Mouse (Mus musculus) lung, postnatal 4 days (tissue): Measurements from ENCODE around the gene Fam71f1.
A peak's percentile ranks its signal among the peaks of the same experiment; 100 is the strongest.

Source experiments
- DNase-seq, 2 experiments: peaks; one replicate each; pipeline ENCODE4 v3.0.0; 2021

The Fam71f1 gene

DNA sequence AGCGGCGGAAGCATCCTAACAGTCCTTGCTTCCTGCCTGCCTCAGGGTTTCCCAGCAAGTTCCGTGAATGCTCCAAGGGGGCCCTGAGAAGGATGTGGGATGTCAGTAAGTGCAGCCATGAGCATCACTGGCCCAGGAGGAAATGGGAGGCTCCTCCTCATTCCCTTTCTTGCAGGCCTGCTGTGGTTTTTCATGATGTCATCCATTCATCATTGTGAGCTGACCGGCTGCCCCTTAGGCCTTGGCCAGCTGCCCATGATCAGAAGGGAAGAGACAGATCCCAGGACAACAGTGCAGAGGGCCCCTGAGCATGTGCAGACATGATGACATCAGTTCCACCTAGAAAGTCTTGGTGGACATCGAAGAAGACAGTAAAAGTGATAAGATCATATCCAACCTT is at the start of gene Fam71f1:
TSS of gene Fam71f1 (plus strand) at position 262 of the 400 bp plus-strand sequence.
- peak; percentile 73 to 84 for DNase-seq

DNA sequence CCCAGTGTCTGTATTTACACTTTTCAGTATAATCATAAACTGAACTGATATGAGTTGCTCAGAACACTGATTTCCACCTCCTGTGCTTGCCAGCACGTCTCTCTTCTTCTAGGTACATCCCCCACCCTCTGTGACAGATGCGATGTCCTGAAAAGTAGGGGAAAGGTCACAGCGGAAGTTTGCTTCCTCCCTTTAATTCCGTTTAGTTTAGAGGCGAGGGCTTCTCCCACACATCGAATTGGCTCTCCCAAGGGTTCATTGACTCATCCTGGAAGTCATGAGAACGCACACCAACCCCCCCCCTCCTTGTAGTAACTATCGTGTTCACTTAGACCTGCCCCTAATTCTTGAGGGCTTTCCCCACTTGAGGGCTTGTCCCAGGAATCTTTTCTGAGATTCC is 48.0 kb upstream of the Fam71f1 start:
- peak; percentile 38 to 58 for DNase-seq

DNA sequence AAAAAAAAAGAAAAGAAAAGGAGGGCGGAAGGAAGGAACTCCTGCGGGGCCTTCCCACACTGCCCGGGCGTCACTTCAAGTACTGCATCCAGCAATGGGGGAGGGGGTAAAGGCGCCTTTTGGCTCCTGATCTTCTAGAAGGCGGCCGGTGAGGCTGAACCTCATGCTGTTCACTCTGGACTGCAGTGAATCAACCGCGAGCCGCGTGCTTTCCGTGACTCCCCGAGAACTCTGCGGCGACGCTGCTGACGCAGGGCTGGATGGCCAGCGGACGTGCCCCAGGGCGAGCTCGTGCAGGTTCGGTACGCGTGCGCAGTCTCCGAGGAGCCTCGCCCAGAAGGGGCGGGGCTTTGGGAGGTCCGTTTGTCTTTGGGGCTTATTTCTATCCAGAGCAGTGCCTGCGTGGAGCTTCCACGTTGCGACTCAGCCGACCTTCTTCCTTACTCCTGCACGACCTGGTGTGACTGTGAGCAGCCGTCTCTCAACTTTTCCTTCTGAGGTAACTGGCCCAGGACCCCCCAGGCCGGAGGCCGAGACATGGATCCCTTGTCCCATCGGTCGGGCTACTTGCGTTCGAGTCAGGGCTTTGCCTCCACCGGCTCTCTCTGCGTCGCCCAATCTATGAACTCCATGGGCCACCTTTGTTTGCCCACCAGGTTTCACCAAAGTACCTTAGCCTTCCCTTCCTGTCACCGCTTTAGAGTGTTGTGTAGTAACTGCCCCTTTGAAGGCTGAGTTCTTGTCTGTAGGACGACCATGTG is 46.4 kb upstream of the Fam71f1 start, which contains the start of gene Hilpda:
TSS of gene Hilpda (plus strand) at position 177 of the 761 bp plus-strand sequence.
- peak; percentile 93 to 95 for DNase-seq

DNA sequence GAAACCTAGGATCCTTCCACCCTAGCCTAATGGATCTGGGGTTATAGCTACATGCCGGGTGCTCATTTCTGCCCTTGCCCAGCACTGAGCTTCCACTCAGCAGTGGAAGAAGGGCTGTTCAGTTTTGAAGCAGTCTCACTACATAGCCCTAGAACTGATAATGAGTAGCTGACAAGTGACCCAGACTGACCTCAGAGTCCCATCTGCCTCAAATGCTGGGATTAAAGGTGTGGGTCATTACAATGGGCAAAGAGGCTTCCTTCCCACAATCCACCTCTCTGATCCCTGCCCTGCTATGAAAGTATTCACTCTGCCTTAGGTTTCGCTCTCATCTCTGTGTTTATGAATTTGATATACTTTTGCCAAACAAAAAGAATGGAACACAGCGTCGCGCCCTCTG is 42.2 kb upstream of the Fam71f1 start:
- DNase-seq, result no peak

DNA sequence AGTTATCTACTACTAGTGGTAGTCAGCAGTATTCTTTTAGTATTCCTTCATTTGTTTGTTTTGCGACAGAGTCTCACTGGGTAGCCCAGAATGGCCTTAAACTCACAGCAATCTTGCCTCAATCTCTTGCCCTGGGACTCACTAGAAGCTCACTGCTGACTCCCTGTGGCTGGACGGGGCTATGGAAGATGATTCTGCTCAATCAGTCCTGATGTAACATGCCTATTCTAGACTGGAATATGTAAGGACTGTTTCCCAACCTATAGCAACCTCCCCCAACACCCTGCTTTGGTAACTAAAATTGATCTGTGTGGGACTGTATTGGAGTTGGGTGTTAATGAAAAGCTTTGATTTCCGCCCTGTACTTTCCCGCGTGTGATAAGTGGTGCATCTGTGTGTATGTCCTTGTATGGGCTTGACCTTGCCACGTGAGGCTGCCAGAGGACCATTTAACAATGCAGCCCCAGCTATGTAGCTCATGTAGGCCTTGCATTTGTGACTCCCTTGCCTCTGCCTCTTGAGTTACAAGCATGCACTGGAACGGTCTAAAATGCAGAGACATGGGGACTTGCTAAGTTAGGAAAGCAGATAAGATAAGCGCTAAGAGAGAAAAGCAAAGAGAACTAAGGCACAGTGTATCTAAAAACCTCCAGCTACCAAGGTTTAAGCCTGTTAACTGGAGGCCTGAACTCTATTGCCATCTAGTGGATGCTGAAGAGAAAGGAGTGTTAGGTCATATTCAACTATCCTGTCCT is 40.2 kb upstream of the Fam71f1 start:
- peak; percentile 47 to 64 for DNase-seq

DNA sequence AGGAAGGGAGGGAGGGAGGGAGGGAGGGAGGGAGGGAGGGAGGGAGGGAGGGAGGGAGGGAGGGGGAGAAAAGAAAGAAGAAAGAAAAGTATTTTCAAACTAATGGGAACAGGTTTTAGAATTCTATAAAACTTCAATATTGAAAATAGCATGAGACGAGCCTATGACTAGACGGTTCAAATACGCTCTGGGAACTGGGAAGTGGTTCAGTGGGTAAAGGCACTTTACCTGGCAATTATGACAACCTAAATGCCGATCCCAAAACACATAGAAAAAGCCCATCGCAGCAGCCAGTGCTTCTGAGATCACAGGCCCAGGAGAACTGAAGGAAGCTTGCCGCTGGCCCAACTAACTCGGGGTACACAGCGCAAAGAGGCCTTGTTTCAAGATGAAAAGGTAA is 39.6 kb upstream of the Fam71f1 start, which contains the start of gene Fam71f2:
TSS of gene Fam71f2 (plus strand) at position 301 of the 400 bp plus-strand sequence.
- DNase-seq, result no peak

DNA sequence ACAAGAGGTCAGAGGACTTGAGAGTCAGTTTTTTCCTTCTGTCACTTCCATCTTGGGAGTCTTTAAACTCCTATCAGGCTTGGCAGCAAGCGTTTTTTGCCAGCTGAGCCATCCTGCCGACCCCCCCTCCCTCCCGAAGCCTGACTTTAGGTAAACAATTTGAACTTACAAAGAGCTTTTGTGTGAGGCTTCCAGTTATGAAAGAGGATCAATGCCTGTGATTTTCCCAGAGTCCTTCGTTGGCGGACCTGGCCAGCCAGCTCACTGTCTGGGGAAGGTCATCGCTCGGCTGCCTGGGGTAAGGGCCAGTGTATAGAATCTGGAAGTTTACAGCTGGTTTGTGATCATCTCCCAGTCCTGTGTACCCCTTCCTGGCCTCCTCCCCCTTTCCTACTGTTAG is 38.3 kb upstream of the Fam71f1 start:
- peak in 1 of 2 experiments; percentile 57 for DNase-seq

DNA sequence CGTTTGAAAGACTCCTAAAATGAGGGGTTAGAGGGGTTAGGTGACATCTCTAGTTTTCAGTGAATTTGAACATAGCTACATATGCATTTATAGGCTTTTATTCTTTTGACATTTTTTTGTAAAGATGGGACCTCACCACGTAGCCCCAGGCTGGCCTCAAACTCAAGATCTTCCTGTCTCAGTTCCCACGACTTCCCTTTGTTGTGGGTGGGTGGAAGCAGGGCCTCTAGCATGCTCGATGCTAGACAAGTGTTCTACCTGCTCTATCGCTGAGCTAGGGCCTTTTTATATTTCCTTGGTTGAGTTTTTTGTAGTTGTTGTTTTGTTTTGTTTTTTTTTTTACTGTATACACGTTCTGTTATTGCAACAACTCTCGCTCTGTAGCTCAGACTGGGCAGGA is 32.1 kb upstream of the Fam71f1 start:
- no peak for DNase-seq

DNA sequence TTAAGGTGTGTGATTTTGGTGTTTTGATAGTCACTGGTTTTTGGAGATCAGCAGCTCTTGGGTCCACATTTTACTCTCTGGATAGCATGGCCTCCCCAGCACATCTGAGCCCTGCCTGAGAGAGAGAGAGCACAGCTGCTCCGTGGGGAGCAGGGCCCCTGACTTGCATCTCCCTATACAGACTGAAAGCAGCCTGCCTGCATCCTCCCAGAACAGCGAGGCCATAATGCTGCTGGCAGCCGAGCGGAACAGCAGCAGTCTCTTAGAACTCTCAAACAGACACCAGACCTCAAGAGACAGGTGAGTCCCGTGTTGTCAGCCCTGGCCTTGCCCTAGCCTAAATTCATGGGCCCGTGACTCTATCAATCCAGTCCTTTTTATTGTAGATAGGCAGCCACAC is 31.5 kb upstream of the Fam71f1 start:
- DNase-seq, result no peak

DNA sequence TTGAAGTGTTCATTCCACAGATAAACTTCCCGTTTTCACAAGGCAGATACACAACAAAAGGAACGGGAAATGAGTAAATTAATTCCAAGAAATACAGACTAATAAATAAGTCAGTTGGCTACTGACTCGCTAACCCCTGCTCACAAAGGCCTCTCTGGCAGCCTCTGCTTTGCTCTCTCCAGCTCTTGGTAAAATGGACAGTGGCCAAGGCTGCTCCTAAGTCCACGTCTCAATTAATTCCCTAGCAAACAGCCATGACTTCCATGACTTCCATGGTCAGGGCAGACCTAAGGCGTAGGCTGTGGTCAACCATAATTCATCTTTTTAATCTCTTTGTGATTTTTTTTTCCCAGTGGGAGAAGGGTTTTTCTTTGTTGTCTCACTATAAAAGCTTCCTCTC is 31.0 kb upstream of the Fam71f1 start:
- DNase-seq, result no peak

DNA sequence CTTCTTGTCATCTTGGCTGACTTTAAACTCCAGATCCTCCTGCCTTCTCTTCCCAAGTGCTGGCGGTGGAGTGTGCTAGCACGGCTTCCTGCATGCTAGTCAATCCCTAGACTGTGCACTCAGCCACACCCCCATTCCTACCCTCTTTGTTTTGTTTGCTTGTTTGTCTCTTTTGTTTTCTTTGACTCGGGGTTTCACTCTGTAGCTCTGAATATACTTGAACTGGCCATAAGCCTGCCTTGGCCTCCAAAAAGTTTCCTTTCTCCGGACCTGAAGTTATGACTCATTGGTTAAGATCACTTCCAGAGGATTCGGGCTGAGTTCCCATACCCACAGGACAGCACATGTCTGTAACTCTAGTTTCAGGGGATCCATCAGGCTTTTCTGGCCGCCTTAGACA is 30.3 kb upstream of the Fam71f1 start:
- DNase-seq, result no peak

DNA sequence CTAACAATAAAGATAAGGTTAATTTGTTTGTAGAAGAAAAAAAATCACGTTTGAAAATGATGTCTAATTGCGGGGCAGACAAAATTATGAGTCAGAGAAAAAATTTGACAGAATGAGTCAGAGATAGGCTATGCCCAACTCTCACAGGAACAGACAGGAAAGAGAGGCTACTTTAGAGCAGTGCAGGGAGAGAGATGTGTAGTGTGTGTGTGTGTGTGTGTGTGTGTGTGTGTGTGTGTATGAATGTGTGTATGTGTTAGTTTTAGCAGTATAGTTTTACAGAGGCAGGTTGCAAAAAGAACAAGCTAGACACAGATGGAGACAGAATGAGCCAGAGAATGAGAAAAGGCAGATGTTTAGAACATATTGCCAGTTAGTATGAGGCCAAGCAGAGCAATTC is 19.8 kb upstream of the Fam71f1 start:
- DNase-seq, result no peak

DNA sequence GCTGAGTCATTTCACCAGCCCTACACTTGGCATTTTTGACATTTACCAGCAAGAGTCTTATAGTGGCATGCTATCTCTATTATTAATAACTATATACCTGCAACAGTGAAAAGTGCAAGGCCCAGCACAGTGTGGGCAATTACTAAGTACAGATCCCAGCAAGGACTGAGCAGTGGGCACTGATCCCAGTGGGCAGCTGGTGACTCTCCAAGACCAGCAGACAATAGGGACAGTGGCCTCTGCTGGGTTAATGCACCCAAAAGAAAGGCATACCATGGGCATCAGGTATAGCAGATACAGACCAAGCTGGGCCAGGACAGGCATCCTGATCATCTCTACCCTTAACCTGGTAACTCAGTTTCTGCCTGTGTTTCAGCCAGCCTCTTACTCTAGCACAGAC is 15.7 kb upstream of the Fam71f1 start:
- DNase-seq, result no peak

DNA sequence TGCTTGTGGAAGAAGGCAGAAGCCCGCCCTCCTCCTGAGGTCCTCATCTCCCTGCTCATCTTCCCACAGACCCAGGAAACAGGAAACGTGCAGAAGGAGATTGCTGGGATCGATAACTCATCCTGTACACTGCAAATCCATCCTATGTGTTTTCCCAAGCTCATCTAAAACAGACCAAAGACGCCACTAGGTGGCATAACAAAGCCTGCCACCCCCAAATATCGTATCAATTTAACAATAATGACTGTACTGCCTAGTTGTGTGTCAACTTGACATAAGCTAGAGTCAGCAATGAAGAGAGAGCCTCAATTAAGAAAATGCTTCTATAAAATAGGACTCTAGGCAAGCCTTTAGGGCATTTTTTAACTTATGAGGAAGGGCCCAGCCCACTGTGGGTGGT is 15.2 kb upstream of the Fam71f1 start:
- DNase-seq, result no peak

DNA sequence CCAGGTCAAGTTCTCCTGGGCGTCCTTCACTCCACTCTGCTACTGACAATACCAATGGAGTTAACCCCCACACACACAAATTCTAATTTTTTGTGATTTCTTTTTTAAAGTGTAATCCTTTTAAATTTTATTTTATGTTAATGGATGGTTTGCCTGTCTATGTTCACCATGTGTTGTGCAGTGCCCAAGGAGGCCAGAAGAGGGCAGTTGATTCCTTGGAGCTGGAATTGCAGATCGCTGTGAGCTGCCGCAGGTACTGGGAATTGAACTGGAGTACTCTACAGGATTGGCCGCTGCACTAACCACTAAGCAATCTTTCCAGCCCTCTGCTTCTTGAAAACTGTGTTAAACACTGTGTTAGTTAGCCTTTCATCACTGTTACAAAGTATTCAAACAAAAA is 13.5 kb upstream of the Fam71f1 start:
- DNase-seq, result no peak

DNA sequence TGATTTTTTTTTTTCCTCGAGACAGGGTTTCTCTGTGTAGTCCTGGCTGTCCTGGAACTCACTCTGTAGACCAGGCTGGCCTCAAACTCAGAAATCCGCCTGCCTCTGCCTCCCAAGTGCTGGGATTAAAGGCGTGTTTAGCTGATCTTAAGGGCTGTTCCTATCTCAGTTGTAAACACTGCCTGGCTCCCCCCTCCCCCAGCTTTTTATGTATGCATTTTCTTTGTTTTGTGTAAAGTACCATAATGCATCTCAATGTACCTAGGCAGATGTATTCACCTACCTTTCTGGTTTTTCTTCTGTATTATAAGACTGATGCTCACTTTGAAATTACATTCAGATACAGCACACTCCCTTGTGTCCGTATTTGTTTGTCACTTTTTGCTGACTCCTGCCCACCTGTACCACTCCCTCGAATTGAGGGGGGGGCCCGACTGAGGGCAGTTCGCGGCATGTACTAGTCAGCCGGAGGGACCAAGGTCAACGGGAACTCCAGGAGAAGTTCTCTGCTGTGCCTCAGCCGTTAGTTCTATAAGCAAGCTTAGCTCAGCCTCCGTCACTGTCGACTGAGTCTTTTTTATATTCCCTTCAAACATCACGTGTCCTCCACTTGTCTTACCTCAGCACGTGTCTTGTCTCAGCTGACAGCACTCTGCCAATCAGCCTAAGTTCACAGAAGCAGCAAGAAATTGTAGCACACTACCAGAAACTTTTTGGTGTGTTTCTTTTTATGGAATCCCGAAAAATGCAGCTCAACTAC is 9.9 kb upstream of the Fam71f1 start:
- DNase-seq, result no peak

DNA sequence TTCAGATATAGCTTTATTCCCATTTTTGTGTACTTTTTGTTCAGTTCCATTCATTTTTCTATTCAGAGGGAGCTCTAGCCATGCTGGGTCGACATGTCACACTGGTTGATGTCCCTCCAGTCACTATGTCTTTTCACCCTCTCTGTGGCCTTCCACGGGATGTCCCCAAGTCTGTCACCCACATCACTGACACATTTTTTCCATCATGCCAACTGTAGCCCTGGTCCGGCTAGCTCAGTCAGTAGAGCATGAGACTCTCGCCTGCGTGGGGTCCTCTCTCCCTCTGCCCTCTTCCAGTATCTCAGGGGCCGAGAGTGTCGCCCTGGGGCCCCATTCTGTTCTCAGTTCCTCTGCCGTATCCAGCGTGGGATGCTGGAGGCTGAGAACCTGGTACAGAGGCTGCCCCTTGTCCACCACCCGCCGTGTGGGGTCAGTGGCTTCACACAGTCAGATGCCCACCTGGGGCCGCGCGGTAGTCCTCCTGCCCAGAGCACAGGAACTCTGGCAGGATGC is 5.2 kb upstream of the Fam71f1 start:
- DNase-seq, result no peak

DNA sequence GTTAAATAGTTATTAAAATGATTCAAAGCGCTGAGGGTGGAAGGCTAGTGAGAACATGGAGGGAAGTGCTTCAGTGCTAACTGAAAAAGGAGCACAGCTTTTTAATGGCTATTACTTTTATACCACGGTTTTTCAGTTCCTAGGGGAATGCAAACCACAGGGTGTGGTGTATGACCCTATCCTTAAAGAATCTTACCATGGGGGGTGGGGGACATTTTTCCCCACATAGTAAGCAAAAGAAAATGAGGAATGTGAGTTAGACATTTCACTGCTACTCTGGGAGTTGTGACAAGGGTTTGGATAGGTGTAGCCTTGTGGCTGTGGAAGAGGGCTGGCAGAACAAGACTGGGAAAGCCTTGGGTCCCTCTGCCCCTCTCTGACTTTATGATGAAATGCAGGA is 1.7 kb upstream of the Fam71f1 start:
- DNase-seq, result no peak

DNA sequence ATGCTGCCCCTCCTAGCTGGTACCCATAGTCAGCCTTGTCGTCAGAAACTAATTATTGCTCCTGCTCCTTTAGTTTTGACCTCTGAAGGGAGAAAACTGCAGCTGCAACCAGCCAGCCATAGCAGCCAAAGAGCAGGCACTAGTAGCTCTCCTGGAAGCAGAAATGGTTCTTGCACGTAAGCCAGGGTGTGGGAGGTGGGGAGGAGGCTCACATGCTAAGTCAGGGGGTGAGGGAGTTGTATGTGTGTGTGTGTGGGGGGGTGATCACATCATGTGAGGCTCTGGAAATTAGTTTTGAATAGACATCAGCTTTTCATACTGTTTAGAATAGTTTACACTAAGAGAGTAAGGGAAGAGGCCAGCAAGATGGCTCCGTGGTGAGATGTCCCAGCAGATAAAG is 999 bp upstream of the Fam71f1 start:
- no peak for DNase-seq

DNA sequence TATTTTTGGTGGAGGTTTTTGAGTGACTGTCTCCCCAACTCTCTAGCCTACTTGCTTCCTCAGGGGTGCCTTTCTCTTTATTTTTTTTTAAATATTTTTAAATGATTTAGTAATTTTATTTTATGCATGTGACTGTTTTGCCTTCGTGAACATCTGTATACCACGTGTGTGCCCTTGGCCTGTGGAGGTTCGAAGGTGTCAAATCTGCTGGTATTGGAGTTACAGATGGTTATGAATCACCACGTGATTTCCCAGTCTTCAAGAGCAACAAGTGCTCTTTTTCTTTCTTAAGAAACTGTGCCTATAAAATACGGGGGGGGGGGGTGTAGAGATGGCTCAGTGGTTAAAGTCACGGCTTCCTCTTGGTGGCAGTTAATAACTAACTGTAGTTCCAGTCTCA is 2.6 kb downstream of the Fam71f1 start:
- no peak for DNase-seq

DNA sequence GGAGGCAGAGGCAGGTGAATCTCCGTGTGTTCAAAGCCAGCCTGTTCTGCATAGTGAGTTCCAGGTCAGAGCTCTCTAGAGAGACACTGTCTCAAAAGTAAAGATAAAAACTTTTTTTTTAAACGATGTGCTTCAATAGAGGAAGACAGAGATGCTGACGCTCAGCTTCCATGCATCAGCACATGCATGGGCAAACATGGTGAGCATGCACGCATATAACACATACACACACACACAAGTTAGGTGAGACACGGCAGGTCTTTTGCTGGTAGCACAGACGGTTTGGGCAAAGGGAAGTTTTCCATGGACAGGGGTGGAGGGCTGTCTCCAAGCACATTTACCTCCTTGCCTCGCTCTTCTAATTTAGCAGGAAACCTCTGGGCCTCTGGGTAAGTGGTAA is 3.2 kb downstream of the Fam71f1 start:
- no peak for DNase-seq

DNA sequence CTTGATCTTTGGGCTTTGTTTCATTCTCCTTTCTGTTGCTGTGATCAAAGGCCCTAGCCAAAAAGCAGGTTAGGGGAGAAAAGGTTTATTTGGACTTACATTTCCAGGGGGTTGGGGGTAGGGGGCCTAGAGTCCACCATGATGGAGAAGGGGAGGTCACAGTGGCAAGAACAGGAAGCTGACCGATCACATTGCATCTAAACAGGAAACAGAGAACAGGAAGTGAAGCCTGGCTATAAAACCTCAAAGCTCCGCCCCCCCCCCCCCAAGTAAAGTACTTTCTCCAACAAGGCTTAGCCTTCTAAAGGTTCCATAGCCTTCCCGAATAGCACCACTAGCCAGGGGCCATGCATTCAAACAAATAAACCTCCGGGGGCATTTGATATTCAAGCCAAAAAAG is 3.8 kb downstream of the Fam71f1 start:
- no peak for DNase-seq

DNA sequence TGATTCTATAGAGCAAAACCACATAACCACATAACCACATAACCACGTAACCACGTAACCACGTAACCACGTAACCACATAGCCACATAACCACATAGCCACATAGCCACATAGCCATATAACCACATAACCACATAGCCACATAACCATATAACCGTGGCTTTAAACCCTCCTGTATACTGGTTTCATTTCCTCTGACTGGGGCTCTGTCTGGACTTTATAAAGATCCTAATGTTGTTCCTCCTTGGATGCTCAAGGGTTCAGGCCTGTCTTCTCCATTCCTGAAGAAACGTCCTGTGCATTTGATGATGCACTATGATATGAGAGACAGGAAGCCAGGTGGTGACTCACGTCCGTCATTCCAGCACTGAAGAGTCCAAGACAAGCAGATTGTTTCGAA is 8.0 kb downstream of the Fam71f1 start:
- no peak for DNase-seq
